Mouse (Mus musculus): ENCODE measurements at regions not wholly inside any gene's neighbourhood (a gene's known extent, or its start where the extent isn't known, plus 50 kb on each side); places are given as distances from the start of the nearest gene placed in this dataset.
A peak's percentile ranks its signal among the peaks of the same experiment; 100 is the strongest.

DNA sequence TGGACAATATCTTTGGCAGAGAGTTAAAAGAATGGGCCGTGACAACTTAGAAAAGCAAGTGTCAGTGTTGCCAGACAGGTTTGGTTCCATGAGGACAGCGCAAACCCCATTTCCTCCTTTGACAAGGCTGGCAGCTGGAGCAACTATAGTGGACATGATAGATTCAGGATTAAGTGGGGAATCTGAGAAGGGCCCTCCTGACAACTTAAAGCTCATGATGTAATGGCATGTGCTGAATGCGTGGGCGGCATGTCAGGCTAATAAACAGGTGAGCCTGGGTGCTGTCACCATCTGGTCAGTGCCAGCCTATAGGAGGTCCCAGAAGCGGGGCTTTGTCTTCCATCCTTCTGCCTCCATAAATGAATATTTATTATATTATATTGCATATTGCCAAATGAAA lies 326.3 kb downstream of the Gm11361 start:
- DNase-seq (ENCODE audit: low read depth, low spot score), result no peak

DNA sequence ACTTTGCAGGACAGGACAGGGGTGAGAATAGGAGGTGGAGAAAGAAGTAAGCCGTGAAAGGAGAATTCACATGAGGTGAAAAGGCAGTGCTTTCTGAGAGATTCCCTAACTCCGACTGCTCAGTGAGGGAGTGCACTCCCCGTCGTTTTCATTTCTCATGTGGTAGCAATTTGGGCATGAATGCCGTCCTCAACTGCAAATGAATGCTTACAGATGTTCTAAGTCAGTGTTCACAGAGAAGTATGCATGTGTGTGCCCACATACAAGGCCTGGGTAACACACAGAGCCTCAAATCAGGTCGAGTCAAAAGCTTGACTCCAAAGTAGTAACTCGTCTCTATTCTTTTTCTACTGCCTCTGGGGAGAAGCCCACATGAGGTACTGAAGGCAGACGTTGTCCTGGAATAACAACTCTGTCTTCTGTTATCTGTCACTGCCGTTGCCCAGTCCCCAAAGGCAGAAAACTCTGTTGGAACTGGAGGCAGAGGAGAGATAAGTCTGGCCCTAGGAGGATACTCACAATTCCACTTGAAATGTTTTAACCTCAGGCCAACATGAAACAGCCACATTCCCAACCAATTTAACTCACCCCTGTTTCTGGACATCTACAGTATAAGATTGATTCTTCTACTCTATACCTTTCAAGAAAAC lies 318.0 kb downstream of the Gm11361 start:
- DNase-seq (ENCODE audit: low read depth, low spot score), result peak; percentile 57

DNA sequence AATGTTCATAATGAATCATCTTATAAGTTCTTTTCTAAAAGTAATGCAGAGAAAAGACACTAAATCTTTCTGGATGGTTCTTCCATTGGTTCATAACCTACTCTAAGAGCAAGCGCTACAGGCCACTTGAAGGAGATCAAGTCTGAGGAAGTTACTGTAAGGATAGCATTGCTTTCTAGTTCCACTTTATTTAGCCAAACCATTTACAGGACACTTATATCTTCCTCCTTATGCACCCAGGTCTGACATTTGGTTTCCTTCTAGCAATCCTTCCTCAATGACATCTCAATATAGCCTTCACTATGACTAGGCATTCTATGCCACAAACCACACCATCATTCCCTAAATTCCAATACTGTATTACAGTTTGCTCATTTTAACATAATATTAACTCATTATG lies 316.0 kb downstream of the Gm11361 start:
- DNase-seq (ENCODE audit: low read depth, low spot score), result no peak

DNA sequence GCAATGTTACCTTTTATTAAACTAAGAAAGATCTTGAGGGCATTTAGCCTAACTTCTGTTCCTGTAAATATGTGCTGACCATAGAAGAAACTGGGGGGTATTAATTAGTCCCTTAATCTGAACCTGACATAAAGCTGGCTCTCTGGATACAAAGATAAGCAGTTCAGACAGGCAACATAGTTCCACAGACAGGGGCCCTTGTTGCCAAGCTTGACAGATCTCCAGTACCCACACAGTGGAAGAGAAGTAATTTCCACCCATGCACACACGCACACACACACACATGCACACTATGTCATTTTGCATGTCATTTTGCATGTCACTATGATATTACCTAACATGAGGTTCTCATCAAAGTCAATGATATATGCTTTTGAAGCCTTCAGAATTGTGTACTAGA lies 315.1 kb downstream of the Gm11361 start:
- no peak for DNase-seq (ENCODE audit: low read depth, low spot score)

DNA sequence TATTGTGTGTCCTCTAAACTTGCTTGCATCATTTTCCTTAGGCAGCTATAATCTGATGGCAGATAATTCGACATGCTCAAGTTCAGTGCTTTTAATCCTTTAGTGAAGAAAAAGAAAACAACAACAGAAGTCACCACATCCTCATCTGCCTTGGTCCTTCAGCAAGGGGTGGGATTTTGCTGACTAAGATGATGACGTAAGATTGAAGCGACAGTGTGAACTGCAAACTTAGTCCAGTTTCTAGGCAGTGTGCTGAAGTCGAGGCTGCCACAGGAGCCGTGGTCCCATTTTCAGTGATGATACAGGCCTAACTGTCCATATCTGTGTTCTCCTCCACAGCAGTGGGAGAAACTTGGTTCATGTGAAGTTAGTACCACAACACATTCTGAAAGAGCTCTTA lies 314.4 kb downstream of the Gm11361 start:
- no peak for DNase-seq (ENCODE audit: low read depth, low spot score)

DNA sequence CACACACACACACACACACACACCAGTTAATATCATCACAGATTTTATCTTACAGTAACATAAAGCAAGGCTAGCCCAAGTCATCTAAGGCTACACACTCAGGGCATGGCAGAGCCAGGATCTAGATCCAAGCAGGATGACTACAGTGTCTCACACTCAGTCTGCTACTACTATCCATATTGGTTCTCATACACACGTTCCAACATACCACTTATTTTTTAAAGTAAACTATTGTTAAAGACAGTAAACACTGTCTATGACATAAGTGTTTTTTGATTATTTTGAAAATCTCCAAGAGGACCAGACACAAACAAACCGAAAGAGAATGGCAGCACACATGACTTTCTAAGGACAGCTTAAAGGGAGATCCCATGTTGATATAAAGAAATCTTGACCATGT lies 306.3 kb downstream of the Gm11361 start:
- DNase-seq (ENCODE audit: low read depth, low spot score), result no peak

DNA sequence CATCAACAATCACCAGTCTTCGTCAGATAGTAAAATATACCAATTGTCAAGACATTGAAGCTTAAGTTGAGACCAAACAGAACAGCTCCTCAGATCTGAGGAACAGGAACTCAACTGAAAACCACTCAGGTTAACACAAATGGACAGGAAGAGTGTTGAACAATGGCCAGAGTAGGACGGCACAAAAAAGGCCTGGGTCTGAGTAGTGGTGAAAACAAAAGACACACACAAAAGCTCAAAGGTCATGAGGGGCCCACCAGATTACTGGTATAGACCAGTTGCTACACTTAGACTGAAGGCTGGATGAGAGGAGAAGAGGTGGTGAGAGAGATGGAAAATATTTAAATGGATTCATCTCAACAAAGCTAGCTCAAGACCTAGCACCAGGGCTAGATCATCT lies 302.8 kb downstream of the Gm11361 start:
- DNase-seq (ENCODE audit: low read depth, low spot score), result no peak

DNA sequence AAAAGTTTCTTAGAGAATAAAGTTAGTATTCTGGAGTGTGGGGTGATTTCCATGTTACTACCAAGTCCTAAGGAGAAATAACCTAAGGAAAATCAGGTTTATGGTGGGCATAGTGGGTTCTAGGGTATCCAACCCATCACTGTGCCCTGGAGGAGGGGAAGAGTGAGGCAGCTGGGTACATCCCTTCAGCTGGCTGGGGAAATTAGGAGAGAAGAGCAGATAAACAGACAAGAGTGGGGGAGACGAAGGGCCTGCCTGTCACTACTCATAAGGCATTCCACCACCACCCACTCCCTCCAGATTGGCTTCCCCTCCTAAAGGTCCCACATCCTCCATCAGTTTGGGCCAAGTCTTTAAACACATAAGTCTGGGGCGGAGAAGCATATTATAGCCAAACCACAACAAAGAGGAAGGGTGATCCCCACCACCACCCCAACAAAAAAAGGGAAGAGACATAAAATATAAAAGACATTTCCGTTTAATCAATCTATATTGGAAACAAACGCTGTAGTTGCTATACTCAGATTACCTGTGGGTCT lies 299.8 kb downstream of the Gm11361 start:
- no peak for DNase-seq (ENCODE audit: low read depth, low spot score)

DNA sequence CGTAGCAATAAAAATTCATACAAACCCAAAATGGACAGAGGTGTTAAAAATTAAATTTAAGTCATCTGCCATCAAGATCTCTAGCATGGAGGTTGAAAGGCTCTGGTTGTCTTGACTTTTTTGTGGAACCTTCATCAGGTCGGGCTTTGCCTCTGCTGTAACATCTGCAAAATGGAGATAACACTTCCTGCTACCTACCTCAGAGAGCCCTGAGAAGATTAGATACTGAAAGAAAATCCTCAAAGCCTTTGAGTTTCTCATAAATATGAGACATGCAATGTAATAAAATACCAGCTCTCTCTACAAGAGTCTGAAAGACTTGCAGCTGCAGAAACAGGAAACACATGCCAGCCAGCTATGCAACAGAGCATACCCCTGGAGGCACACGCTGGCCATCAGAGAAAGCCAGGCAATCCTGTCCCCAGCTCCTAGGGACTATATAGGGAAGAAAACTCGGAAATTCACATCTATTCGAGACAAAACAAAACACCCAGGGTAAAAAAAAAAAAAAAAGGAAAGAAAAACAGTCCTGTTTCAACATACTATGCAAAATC lies 299.1 kb downstream of the Gm11361 start:
- no peak for DNase-seq (ENCODE audit: low read depth, low spot score)

DNA sequence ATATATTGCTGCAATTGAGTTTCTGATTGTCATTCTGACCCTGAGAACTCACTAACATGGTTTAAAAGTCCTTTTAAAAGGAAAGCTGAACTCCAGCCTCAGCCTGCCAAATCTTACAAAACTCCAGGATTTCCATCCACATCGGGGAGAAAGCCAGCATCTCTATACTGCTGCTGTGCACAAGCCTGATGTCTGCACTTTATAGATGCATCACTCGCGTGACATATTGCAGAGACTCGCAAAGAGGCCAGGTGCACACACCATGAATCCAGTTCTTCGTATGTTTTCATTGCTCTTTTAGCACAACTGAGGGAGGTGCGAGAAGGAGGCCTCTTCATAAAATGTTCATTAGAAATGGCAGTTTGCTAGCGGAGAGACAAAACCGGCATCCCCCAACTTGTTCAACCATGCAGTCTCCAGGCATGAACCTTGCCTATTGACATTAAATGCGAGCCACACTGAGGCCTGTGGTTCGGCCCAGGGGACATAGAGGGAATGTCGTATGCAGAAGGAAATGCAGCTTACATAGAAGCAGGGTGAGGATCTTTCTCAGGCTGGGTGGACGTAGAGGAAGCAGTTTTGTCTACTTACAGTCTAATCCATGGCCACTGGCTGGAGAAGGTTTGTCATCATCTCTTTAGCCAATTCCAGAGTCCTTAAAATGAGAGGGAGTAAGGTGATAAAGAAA lies 297.0 kb downstream of the Gm11361 start:
- DNase-seq (ENCODE audit: low read depth, low spot score), result no peak

DNA sequence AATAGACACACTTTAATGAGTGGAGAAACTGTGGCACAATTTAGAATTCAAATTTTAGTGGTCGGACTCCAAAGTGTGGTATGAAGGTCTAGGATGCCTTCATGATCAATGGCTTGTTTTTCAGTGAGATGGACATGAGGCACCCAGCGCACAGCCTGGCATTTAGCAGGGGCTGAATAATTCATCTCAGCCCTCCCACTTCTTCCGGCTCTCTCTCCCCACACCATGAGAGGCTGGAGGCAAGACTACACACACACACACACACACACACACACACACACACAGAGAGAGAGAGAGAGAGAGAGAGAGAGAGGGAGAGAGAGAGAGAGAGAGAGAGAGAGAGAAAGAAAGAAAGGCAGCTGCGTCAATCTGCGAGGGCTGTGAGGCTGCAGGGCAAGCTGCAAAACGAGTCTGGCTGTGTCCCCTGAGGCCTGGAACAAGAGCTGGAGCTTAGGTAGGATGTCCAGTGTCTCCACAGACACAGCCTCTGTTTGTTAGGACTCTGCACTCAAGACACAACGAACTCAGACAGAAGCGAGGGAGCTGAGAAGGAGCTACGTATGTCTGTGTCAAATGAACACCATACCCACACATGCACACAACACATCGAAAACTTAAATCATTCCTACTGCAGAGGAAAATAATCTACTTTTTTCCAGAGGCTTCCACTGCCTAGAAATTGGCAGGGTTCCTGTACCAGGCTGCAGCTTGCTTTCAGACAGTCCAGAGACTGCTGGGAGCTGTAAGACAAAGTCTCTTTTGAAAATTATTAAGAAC lies 295.8 kb downstream of the Gm11361 start:
- no peak for DNase-seq (ENCODE audit: low read depth, low spot score)

DNA sequence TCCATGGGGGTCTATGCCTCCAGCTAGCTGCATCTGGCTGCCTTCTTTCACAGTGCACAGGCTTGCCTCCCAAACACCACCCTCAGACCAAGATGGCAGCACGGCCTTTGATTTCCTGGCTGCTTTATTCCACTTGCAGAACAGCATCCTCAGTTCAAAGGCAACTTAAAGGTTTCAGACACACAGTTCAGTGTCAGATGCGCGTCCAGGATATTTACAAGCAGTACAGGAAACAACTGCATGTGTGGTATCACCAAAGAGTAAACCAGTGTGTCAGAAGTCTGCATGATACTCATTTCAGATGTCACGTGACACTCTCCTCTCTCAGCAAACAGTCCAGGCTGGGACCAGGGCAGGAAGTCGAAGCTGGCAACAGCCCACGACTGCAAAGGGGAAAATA lies 294.2 kb downstream of the Gm11361 start:
- DNase-seq (ENCODE audit: low read depth, low spot score), result no peak

DNA sequence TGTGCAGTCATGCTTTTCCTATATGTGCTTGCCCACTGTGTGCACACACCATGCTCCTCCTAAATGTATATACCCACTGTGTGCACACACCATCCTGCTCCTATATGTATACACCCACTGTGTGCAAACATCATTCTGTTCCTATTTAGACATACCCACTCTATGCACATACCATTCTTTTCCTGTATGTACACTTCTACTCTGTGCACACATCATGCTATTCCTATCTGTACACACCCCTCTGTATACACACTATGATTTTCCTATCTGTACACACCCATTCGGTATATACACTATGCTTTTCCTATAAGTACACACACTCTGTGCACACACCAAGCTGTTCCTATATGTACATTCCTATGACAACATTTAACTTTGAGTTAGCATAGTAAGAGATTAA lies 288.5 kb downstream of the Gm11361 start:
- DNase-seq (ENCODE audit: low read depth, low spot score), result no peak

DNA sequence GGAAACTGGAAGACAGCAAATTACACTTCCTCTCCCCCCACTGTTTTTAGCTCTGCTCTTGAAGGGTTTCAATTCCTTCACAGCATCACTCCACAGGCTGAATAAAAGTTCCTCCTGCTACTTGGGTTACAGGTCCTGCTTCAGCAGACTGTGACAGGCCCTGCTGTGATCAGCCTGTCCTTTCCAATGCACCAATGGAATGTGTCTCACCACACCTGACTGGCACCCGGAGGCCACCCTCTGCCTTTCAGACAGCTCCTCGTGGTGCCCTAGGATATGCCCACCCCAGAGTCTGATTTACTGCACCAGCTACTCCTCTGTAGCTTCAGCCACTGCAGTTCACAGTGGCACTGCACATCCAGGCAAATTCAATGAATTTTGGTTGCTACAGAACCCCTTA lies 288.0 kb downstream of the Gm11361 start:
- DNase-seq (ENCODE audit: low read depth, low spot score), result no peak

DNA sequence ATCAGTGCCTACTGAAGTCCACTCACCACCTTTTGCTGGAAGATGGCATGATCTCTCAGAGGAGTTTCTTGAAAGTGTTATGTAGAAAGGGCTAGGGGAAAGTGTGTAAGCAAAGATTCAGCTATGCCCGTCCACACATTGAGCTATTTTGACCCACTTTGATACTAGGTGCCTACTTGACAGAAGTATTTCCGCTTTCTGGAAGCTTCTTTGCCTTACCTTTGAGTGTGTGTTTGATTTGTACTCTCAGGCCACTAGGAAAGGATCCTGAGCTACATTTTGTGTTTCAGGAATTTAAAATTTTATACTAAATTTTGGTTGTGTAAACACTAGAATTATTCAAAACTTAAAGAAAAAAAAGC lies 287.5 kb downstream of the Gm11361 start:
- DNase-seq (ENCODE audit: low read depth, low spot score), result no peak

DNA sequence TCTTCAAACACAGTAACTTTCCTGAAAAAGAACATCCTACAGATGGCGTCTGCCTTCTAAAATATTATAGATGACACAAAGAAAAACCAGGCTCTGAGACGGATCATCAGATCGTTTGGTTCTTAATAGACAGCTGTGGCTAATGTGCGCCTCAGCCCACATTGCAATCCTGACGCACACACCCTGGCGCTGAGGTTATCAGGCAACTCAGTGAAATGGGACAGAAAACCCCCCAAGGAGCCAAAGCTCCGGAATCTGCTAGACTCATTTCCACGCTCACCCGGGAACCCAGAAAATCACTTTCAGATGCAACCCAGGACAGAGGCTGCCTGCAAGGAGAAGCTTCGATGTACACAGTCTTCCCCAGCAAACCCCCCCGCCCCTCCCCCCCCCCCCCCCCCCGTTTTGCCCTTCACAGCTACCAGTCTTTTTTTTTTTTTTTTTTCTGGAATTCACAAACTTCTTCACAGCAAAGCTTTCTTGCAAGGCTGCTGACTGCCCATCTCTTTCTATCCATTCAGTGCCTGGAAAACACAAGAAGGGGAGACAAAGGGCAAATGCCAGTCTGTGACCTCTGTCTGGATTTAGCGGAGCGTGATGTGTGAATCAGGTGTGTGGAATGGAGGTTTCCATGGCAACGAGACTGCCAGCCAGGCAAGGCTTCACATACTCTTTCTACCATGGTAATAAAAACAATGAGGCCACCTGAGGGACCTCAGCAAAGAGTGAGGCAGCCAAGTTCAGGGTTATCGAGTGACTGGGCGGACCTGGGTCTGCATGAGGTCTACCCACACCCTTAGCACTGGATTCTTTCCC lies 286.9 kb downstream of the Gm11361 start:
- peak; percentile 95 for DNase-seq (ENCODE audit: low read depth, low spot score)

DNA sequence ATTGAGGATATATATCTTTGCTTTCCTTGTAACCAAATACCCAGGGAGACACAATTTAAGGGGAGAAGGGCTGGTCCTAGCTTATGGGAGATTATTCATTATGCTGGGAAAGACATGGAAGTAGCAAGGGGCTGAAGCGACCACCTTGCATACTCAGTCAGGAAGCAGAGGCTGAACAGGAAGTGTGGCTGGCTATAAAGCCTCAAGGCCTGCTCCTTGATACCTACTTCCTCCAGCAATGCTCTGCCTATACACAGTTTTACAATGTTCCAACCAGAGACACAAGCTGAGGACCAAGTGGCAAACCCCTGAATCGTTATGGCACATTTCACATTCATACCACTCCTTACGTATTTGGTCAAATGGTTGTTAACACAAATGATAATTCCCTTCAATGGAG lies 284.3 kb downstream of the Gm11361 start:
- DNase-seq (ENCODE audit: low read depth, low spot score), result no peak

DNA sequence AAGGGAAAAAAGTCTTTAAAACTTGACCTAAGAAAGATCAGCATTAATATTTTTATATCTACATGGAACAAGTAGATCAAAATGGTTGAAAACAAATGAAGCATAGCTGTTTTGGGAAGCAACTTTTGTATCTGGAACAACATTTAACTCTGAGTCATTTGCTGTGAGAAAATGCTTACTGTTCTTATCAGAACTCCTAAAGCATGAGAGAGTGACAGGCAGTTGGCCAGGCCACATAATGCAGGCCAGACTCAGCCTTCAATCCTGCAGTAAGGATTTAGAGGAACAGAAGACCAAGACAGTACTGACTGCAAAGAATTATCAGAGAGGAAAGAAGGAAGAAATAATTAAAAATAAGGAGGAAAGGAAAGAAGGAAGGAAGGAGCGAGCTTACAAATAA lies 275.8 kb downstream of the Gm11361 start:
- no peak for DNase-seq (ENCODE audit: low read depth, low spot score)

DNA sequence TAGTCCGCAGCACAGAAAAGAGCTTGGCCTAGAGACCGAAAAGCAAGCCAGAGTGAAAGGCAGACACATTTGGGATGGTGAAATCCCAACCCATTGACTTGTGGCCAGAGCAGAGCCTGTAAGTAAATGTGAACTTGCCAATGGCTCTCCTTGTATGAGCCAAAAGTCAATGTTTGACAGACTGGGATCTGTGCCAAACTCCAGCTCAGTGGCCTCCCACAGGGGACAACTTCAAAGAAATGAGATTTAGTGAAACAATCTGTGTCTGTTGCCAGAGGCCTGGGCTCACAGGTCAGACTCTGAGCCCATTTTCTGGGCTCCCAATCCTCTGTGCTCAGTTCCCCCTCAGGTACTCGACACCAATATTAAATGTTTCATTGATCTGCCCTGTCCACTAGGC lies 274.9 kb downstream of the Gm11361 start:
- no peak for DNase-seq (ENCODE audit: low read depth, low spot score)

DNA sequence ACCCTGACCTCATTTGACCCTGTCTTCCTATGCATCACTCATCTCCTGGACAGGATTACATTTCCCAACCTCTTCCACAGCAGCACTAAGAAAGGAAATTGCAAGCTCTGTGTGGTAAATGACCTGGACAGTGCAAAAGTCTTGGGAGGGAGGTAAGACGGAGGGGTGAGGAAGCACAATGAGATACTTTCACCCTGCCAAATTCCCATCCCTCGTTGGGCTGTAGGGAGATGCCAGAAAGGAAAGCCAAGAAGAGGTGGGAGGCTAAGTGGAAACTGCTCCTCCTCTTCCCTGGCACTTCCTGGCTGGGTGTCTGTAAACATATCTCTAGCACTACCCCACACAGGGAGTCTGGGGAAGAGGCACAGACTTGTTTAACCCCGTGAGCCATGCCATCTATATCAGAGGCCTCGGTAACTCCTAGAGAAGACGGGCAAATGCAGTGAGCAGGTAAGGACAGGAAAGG lies 274.2 kb downstream of the Gm11361 start:
- no peak for DNase-seq (ENCODE audit: low read depth, low spot score)

DNA sequence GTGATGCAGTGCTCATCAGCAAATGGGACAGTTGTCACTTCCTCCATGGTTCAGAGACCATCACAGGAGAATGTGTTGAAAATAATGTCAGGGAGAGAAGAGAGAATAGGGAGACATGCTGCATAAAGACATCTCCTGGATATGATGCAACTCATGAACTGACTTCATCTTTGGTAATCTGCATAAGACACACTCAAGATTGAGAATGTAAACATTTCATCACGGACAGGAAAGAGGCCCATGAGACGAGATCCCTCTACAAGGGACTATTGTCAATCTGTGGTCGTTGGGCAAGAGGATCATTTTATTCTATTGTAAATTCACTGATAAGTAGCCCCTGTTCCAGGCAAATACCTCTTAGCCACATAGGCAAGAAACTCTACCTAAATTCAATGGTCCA lies 273.6 kb downstream of the Gm11361 start:
- DNase-seq (ENCODE audit: low read depth, low spot score), result no peak

Data from forelimb bud, embryonic 11.5 days (tissue).